Mouse (Mus musculus) kidney, postnatal 36 days (tissue): ENCODE results near the gene Qrsl1.
A peak's percentile ranks its signal among the peaks of the same experiment; 100 is the strongest.
"Not testable (repeated sequence)": the region's sequence is repeated elsewhere in the genome, so short reads cannot be mapped to it uniquely, and the experiment has no call there.

Source experiments
- DNase-seq, 2 experiments: peaks; one replicate each; pipeline ENCODE4 v3.0.0; 2021 to 2022; ENCODE audit warnings: mixed read lengths in 2 of 2

The Qrsl1 gene

DNA sequence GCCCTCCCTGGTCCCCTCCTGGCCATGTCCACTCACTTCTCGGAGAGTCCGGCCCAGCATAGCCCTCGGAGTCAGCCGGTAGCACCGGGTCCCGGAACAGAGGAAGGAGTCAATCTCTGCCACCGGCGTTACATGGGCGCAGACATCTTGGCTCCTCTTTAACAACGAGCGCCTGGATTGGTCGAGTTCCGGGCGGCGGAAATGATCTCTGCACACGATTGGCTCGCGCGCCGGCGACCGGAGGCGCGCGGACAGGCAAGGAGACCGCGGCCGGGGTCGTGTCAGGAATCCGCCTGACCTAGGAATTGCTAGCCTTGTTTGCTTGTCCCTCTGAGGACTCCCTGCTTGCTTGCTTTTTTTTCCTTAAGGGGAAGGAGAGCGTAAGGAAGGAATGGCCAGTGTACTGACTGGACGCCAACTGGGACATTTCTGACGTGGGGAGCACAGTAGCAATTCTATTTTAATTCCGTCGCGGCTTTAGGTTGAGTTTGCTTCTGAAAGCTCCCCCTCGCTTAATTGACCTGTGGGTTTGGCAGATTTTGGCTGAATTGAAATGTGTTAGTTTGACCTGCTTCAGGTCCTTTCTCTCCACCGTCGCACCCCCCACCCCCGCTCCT, at the start of gene Qrsl1, which contains the start of gene Rtn4ip1:
TSS of gene Qrsl1 (minus strand) at position 168 of the 617 bp plus-strand sequence.
TSS of gene Rtn4ip1 (plus strand) at position 230 of the 617 bp plus-strand sequence.
- peak; percentile 95 for DNase-seq

DNA sequence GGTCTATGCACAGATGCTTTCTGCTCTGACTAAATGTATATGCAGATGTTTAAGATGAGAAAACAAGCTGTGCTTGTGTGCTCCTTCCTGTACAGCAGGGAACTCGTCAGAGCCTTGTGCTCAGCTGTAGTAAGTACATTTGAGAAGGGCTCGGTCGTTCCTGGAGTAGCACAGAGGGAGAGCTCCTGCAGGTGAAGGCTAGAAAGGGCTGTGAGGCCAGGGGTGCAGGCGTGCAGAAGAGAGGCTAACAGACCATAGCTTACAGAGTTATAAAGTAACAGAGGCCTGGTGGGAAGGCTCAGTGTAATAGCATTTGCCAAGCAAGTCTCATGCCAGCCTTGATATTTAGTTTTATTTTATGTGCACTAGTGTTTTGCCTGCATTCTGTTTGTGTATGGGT, 43.9 kb upstream of the Qrsl1 start:
- DNase-seq: no peak

DNA sequence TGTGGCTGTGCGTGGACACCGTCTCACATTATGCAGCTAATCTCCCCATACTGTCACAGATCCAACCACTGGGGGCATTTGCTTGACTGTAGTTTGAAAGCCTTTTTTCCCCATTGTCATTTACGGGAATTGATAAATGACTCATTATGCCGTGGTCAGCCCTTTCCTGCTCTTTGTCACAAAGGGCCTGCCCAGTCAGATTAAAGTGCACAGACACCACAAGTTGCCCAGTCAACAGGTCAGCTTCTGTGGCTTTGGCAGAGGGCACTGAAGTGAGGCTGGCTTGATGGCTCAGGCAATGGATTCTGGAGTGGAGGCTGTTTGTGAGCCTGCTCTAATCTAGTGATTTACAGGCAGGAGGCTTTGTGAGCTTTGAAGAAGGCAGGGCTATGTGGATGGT, 42.2 kb upstream of the Qrsl1 start:
- peak; percentile 21 to 38 for DNase-seq

- peak in 1 of 2 experiments; percentile 22 for DNase-seq
These were observed 37.7 kb upstream of the Qrsl1 start for GRCm38 (mm10) chr10:43939136-43939662.

- DNase-seq: peak in 1 of 2 experiments; percentile 11
These were observed 27.1 kb upstream of the Qrsl1 start for GRCm38 (mm10) chr10:43928596-43928995.

DNA sequence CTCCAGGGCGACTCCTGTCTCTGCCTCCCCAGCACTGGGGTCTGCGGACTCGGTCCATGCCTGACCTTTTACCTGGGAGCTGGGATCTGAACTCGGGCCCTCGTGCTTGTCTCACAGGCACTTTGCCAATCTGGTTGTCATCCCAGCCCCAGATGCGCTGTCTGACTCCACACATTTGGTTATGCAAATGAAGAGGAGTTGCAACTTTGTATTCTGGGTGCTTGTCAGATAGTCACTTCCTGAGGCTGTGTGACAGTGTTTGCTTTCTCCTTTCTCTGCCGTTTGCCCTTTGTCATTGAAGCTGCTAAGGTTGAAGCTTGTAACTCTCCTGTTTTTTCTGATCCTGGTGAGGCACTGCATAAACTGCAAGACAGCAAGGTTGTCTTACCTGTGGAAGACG, 26.2 kb upstream of the Qrsl1 start:
- DNase-seq: no peak

- DNase-seq: not testable (repeated sequence)
These were observed 24.2 kb upstream of the Qrsl1 start for GRCm38 (mm10) chr10:43925776-43926175.

- no peak for DNase-seq
These were observed 21.6 kb upstream of the Qrsl1 start for GRCm38 (mm10) chr10:43923096-43923495.

GRCm38 (mm10) chr10:43918696-43919608, 17.4 kb upstream of the Qrsl1 start:
- DNase-seq: peak; percentile 77 to 94

GRCm38 (mm10) chr10:43916737-43917136, 15.2 kb upstream of the Qrsl1 start:
- no peak for DNase-seq

- DNase-seq: no peak
These were observed 14.6 kb upstream of the Qrsl1 start for GRCm38 (mm10) chr10:43916181-43916580.

GRCm38 (mm10) chr10:43912236-43912635, 10.7 kb upstream of the Qrsl1 start:
- DNase-seq: no peak

- DNase-seq: no peak
These were observed 9.3 kb upstream of the Qrsl1 start for GRCm38 (mm10) chr10:43910873-43911142.

DNA sequence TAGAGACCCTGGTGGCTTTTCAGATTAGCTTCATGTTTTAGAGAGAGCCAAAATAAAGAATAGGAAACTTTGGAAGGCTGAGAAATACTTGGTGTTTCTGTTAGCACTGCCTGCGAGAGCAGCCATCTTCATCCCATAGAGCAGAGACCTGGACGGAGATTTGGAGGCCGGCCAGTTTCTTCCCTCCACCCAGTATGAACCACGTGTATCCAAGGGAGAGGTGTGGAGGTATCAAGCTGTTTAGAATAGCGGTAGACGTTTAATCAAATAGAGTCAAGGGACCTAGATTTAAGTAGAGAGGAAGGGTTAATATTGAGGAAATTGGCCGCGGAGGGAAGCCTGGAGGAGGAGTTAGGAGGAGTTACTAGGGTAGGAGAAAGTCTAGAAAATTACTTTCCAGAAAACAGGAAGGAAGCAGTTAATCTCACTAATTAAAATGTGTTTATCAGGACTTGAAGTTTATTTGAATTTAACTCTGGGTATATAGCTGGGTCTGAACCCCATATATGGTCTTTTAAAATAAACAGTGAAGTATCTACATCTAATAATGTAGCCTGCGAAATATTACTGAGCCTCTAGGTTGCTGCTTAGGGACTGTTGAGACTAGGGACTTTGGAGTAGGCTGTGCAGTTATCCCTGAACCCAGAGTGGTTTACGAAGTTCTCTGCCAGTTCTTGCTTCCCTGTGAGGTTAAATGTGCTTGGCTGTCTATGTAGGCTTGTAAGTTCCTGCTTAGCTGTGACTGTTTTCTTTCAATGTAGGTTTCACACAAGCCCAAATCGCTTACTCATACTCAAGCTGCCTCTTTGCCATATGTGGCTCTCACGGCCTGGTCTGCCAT, 8.7 kb upstream of the Qrsl1 start:
- DNase-seq: no peak

- DNase-seq: no peak
These were observed 3.0 kb upstream of the Qrsl1 start for GRCm38 (mm10) chr10:43904569-43904968.

- DNase-seq: no peak
These were observed 518 bp downstream of the Qrsl1 start for GRCm38 (mm10) chr10:43900883-43901570.

DNA sequence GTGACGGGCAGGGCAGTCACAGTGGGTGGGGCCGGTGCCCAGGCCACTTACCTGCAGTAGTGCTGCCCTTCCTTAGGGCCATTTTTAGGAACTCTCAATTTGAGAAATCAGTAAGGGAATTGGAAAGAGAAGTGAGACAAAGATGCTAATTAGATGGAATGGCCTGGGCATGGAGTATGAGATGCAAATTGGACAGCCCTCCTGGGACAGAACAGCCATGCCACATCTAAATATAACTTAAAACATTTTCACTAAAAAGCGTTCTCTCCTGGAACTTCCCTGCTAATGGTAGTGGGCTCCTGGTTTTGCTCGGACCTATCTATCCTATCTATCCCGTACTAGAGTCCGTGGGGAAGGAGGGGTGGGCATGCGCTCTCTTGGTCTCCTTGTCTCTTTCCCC, 3.3 kb downstream of the Qrsl1 start:
- DNase-seq: no peak

DNA sequence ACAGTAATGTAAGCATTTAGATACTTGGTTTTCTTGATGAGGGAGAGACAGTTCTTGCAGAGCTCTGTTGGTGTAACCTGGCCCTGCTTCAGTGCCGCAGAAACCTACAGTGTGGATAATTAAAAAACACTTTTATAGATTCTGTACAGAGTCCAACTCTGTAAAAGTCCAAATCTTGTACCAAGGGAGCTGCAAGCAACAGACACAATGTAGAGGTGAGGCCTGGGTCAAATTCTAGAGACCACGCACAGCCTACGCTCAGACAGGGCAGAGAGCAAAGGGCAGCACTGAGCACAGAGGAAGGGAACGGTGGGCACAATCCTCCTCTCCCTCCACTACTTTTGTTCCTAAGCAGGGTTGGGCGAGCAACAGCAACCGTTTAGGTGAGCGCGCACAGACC, 5.5 kb downstream of the Qrsl1 start:
- DNase-seq: peak in 1 of 2 experiments; percentile 16

DNA sequence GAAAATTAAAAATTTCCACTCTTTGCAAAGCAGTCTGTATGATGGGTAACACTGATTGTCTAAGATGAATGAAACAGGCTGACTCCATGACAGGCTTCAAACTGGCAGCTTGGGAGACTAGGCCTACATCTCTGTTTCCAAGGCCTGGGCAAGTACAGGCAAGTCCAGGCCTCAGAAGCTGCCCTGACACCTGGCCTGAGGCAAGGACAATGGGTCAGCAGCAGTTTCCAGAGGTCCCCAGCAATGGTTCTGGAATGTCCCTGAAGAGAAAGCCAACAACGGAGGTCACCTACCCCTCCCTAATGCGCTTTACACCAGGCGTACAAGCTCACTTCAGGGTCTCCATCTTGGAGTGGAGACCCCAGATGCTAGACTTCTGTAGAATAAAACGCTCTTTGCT, 8.6 kb downstream of the Qrsl1 start:
- DNase-seq: peak; percentile 4 to 8

GRCm38 (mm10) chr10:43888976-43889375, 12.6 kb downstream of the Qrsl1 start:
- DNase-seq: no peak

DNA sequence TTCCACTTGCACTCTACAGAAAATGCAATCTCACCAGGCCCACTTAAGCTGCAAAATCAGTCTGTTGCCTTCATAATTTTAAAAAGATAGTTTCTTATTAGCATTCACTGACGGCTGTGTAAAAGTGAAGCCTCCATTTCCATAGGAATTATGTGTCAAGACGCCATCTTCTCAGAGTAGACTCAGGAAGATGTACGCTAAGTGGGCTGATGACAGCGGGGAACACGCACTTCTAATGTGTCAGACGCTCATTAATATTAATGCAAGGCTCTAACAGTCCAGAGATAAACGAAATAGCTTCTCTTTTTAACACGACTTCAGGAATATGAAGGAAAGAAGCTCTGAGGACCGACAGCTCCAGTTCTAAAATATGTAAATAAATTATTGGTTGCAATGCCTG, 13.9 kb downstream of the Qrsl1 start:
- no peak for DNase-seq

DNA sequence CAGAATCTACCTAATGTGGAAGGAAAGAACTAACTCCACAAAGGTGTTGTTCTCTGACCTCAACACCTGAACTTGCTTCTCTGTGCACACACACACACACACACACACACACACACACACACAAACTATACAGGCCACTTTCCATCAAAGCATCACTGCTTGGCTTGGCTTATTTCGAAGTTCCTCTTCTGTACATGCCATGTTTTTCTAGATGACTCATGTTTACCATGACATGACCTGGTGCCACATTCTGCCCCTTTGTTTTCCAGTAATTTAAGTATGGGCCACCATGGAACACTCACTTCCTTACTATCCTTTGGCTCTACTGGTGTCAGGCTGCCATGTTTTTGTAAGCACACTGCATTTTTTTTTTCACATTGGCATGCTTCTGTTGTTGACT, 30.1 kb downstream of the Qrsl1 start:
- DNase-seq: no peak
